Mouse (Mus musculus) ES-Bruce4 (cell line): Measurements from ENCODE around the gene Mad2l1bp. TPM values are rescaled to one million over a fixed set of nuclear protein-coding genes. Genes with fewer than 3 reads are reported as not detected.

Experiments used
- H3K27ac ChIP-seq: 2 replicates; pipeline ENCODE4 v1.5.1; 2012; ENCODE audit warnings: low read length, inconsistent platforms; ENCODE audit not compliant: insufficient read depth
- H3K27me3 ChIP-seq: 2 replicates; pipeline ENCODE4 v1.6.1; 2012; ENCODE audit warnings: mild to moderate bottlenecking, low read length, inconsistent platforms; ENCODE audit not compliant: control insufficient read depth, poor library complexity, insufficient read depth, severe bottlenecking
- H3K36me3 ChIP-seq: 2 replicates; pipeline ENCODE4 v1.6.1; 2012; ENCODE audit warnings: inconsistent platforms, mild to moderate bottlenecking, low read length, moderate library complexity; ENCODE audit not compliant: control insufficient read depth, poor library complexity, insufficient read depth, severe bottlenecking
- H3K4me1 ChIP-seq: one replicate; pipeline ENCODE4 v1.8.1; 2011; ENCODE audit warnings: low read length; ENCODE audit not compliant: control insufficient read depth, insufficient read depth
- H3K4me3 ChIP-seq: 2 replicates; pipeline ENCODE4 v1.5.1; 2011; ENCODE audit warnings: low read depth, mild to moderate bottlenecking, low read length
- H3K9ac ChIP-seq: 2 replicates; pipeline ENCODE4 v1.6.1; 2012; ENCODE audit warnings: low read depth, mild to moderate bottlenecking, inconsistent platforms; ENCODE audit not compliant: poor library complexity, severe bottlenecking
- H3K9me3 ChIP-seq: replicated peaks from 2 replicates; pipeline ENCODE4 v1.6.1; 2012; ENCODE audit warnings: mild to moderate bottlenecking, low read length, inconsistent platforms; ENCODE audit not compliant: control insufficient read depth, poor library complexity, insufficient read depth, severe bottlenecking
- CTCF ChIP-seq: IDR thresholded peaks from one replicate; pipeline ENCODE4 v1.8.1; 2011; ENCODE audit warnings: low read depth, low read length
- EP300 ChIP-seq: IDR thresholded peaks from 2 replicates; pipeline ENCODE4 v1.6.1; 2011; ENCODE audit warnings: low read depth, low read length; ENCODE audit not compliant: insufficient read depth
- POLR2A ChIP-seq: IDR thresholded peaks from one replicate; pipeline ENCODE4 v1.8.1; 2011; ENCODE audit warnings: low read length; ENCODE audit not compliant: insufficient read depth
- polyA plus RNA-seq: library from polyadenylated mRNA; stranded (reverse); fragments of >200 nt; gene quantifications from 2 replicates; pipeline ENCODE4 v1.2.4, GENCODE M21; 2011; ENCODE audit warnings: low read depth; ENCODE audit not compliant: missing spikeins, insufficient read depth, insufficient read length

Mad2l1bp gene
- polyA plus RNA-seq = 10.3 and 14.8 TPM in 2 replicates

DNA sequence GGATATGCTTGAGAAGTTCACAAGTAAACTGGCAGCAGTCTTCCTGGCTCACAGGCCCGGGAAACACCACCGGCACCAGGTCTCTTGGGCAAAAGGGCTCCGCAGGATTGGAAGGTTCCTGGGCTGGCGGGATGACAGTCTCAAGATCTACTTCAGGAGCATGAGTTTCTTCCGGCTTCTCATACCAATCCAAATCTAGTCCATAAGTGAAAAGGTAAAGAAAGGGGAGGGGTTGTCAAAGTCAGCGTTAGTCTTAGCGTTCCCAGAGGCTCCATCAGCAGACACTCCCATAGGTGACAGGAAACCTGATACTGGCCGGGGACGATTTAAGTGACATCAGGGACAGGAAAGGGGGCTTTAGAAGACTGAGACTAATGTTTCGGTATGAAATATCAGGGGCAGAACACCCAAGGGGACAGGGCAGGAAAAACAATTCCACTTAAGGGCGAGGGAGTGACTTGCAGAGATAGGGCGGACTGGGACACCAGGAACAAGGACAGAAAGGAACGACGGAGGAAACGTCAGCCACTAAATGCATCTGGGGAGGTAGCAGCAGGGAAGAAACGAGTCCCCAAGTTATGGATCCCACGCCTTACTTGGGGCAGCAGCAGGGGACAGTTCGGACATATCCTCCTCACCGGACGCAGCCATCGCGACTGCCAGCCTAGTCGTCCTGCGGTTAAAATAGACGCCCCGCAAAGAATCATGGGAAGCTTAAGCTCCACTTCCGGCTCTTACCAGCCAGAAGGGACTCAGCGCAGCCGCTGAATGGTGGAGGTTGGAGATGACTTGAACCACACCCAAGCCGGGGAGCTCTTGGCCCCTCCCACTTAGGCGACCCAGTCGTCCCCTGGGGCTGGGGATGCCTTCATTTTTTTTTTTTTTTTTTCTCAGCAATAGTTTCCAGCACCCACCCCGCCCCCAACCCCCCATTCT, at the start of gene Mad2l1bp:
Gene Mad2l1bp (minus strand): TSS at position 707 of the 936 bp plus-strand sequence.
- Histone ChIP-seq H3K4me1 (no peaks in the 10 kb centered on the region), H3K4me3 (peak within 1 kb of the TSS; percentile 85), H3K9me3 (no peaks in the 10 kb centered on the region), H3K36me3 (peaks cover 3% of the 10 kb centered on the region; the same call in 1 of the 2 replicates), H3K9ac (peak within 1 kb of the TSS; percentile 54), H3K27ac (no peak within 1 kb of the TSS), H3K27me3 (no peaks in the 10 kb centered on the region)
- TF ChIP-seq POLR2A (peak; percentile 98), CTCF (no peak), EP300 (no peak)

DNA sequence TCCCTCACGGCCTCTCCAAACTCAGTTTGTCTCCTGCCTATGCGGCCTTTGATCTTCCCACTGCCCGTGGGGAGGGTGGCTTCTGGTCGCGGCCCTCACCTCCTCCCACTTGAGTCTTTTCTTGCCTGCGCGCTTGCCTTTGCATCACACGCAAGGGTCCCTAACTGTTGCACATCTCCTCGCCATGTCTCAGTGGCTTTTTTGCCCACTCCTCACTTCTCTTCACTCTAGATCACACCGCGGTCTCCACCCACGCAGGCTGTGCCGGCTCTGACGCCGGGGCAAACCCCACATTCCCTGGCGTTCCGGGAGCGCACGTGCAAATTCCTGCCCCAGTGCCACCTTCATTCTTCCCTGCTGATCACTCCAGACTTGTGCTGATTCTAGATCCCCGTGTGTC, 49.7 kb upstream of the Mad2l1bp start:
- Histone ChIP-seq H3K4me3 (peak overlapping the region; percentile 94), H3K27me3 (no peaks in the 10 kb centered on the region), H3K9me3 (no peaks in the 10 kb centered on the region), H3K27ac (peak overlapping the region; percentile 21), H3K9ac (peak overlapping the region; percentile 94), H3K4me1 (no peaks in the 10 kb centered on the region), H3K36me3 (peaks cover 39% of the 10 kb centered on the region)
- TF ChIP-seq POLR2A (no peak), CTCF (no peak), EP300 (no peak)

DNA sequence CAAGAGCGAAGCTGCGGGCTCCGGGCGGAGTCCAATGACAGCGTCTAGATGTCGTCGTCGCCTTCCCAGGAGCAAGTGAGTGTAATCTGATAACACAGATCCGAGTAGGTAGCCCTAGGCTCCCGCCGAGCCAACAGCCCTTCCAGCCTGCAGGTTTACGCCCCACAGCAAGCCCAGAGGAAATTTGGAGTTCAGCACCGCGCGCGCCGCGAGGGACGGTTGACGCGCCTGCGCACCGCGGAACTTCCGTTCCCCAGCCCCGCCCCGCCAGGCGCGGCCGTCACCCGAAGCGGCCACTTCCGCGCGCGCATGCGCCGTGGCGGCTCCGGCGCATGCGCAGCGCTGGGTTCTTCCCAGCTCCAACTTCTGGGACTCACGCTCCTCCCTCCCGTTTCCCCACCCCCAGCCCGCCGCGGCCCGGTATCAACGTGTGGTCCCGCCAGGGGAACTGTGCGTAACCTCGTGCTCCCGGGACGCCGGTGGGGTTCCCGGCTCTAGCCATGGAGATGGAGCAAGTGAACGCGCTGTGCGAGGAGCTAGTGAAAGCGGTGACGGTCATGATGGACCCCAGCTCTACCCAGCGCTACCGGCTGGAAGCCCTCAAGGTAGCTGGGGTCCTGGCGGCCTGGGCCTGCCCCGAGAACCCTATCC, 49.2 kb upstream of the Mad2l1bp start, which contains the start of the genes Polh and Xpo5:
Gene Polh (minus strand): TSS at position 225 of the 651 bp plus-strand sequence.
Gene Xpo5 (plus strand): TSS at position 362 of the 651 bp plus-strand sequence.
- peak within 1 kb of the TSS; percentile 47 for H3K27ac ChIP-seq
- no peaks in the 10 kb centered on the region for H3K27me3 ChIP-seq
- no peaks in the 10 kb centered on the region for H3K9me3 ChIP-seq
- no peaks in the 10 kb centered on the region for H3K4me1 ChIP-seq
- H3K36me3 ChIP-seq = peaks cover 38% of the 10 kb centered on the region
- H3K4me3 ChIP-seq = peak within 1 kb of the TSS; percentile 94
- peak within 1 kb of the TSS; percentile 94 for H3K9ac ChIP-seq
- TF ChIP-seq POLR2A (peak; percentile 44), EP300 (peak; percentile 73), CTCF (no peak)

DNA sequence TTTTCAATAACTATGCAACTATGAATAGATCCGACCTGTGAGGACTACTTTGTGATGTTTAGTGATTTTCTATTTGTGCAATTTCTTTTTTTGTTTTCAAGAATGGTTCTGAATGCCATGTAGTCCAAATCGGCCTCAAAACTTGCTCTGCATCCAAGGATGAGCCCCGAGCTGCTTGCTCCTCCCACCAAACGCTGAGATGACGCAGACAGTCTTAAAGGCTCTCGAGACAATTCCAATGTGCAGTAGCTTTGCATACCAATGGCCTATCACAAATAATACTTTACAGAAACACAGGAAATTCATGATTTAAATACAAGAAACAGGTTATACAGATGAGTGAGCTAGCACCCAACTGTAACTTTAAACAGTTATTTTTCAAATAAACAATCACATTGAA, 47.8 kb upstream of the Mad2l1bp start:
- Histone ChIP-seq H3K4me1 (no peaks in the 10 kb centered on the region), H3K9ac (peak overlapping the region; percentile 94), H3K27ac (no peak overlapping the region), H3K27me3 (no peaks in the 10 kb centered on the region), H3K36me3 (peaks cover 31% of the 10 kb centered on the region), H3K9me3 (no peaks in the 10 kb centered on the region), H3K4me3 (no peak overlapping the region)
- TF ChIP-seq EP300 = no peak
- no peak for TF ChIP-seq POLR2A
- TF ChIP-seq CTCF = no peak

DNA sequence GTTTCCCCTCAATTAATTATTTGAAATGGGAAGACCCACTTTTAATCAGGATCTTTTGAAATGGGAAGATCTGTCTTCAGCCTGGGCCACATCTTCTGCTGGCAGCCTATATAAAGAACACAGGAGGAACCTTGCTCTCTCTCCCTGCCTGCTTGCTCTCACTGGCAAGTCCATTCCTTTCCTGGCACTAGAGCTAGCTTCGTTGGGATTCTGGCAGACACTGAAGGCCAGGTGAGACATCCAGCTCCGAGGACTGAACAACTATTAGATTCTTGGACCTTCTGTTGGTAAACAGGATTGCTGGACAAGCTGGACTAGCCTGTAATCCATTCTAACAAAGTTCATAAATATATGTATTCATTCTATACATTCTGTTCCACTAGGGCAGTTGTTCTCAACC, 35.5 kb upstream of the Mad2l1bp start:
- Histone ChIP-seq H3K4me3 (no peak overlapping the region), H3K36me3 (peaks cover 28% of the 10 kb centered on the region), H3K4me1 (no peaks in the 10 kb centered on the region), H3K9me3 (no peaks in the 10 kb centered on the region), H3K27ac (no peak overlapping the region), H3K9ac (no peak overlapping the region), H3K27me3 (no peaks in the 10 kb centered on the region)
- no peak for TF ChIP-seq POLR2A
- TF ChIP-seq CTCF = no peak
- TF ChIP-seq EP300 = no peak

DNA sequence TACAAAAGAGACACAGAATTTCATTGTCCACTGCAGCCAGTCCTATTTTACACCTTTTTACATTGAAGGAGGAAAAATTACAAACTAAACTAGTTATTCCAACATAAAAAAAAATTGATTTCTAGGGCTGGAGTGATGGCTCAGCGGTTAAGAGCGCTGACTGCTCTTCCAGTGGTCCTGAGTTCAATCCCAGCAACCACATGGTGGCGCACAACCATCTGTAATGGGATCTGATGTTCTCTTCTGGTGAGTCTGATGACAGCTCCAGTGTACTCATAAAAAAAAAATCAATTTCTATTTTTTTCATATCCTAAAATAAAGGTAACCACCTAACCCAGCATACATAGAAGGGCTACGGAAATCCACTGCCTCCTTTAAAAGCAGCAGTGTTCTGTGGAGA, 28.9 kb upstream of the Mad2l1bp start:
- H3K27me3 ChIP-seq = no peaks in the 10 kb centered on the region
- no peaks in the 10 kb centered on the region for H3K4me1 ChIP-seq
- H3K36me3 ChIP-seq = peaks cover 48% of the 10 kb centered on the region
- H3K9me3 ChIP-seq = no peaks in the 10 kb centered on the region
- H3K9ac ChIP-seq = no peak overlapping the region
- no peak overlapping the region for H3K27ac ChIP-seq
- no peak overlapping the region for H3K4me3 ChIP-seq
- TF ChIP-seq CTCF (peak; percentile 50), EP300 (no peak), POLR2A (no peak)
